Mouse (Mus musculus): ENCODE measurements at regions not wholly inside any gene's neighbourhood (a gene's known extent, or its start where the extent isn't known, plus 50 kb on each side); places are given as distances from the start of the nearest gene placed in this dataset.

GRCm38 (mm10) chr3:53761514-53762075 lies 83.3 kb upstream of the Gm10985 start:
- no peak for TF ChIP-seq POLR2A (IDR thresholded peaks at IDR 0.05; ENCODE audit: extremely low read depth, insufficient read depth, low read length)
- no peak for TF ChIP-seq CTCF (IDR thresholded peaks at IDR 0.05; ENCODE audit: low read depth, low read length)

Data from liver, adult 2 months (tissue).